Mouse (Mus musculus) MEL (cell line): ENCODE results near the gene Osbpl10. TPM values are rescaled to one million over a fixed set of nuclear protein-coding genes. Genes with fewer than 3 reads are reported as not detected.

Experiments
- DNase-seq: peaks from one replicate; pipeline ENCODE4 v3.0.0; 2011; ENCODE audit warnings: low read depth, low spot score
- H3K27ac ChIP-seq: 2 replicates; pipeline ENCODE4 v1.5.1; 2012; ENCODE audit warnings: low read depth, mild to moderate bottlenecking, control low read depth, low read length, moderate library complexity; ENCODE audit not compliant: control insufficient read depth
- H3K27me3 ChIP-seq, 2 experiments: fragments of 150-350 bp in 1 of 2; sonication (generic) in 1 of 2; 2 replicates each; pipeline ENCODE4 v1.6.1; 2012; ENCODE audit warnings: low read length in 2 of 2, mild to moderate bottlenecking in 2 of 2, improper control_type of control experiment in 1 of 2, moderate library complexity in 1 of 2; ENCODE audit not compliant: insufficient read depth in 2 of 2, control insufficient read depth in 1 of 2
- H3K36me3 ChIP-seq, 2 experiments: 2 replicates each; pipeline ENCODE4 v1.6.1; 2012 to 2014; ENCODE audit warnings: low read length in 2 of 2, improper control_type of control experiment in 1 of 2, inconsistent platforms in 1 of 2, mild to moderate bottlenecking in 1 of 2; ENCODE audit not compliant: insufficient read depth in 2 of 2, control insufficient read depth in 1 of 2
- H3K4me1 ChIP-seq, 2 experiments: fragments of 150-350 bp in 1 of 2; sonication (generic) in 1 of 2; 2 replicates each; pipeline ENCODE4 v1.6.1; 2012; ENCODE audit warnings: low read length in 2 of 2, improper control_type of control experiment in 1 of 2, mild to moderate bottlenecking in 1 of 2; ENCODE audit not compliant: insufficient read depth in 2 of 2, control insufficient read depth in 1 of 2
- H3K4me3 ChIP-seq, 2 experiments: fragments of 150-350 bp in 1 of 2; sonication (generic) in 1 of 2; 2 replicates each; pipeline ENCODE4 v1.5.1; 2012; ENCODE audit warnings: low read depth in 2 of 2, low read length in 2 of 2, mild to moderate bottlenecking in 2 of 2, moderate library complexity in 2 of 2, control low read depth in 1 of 2, improper control_type of control experiment in 1 of 2; ENCODE audit not compliant: control insufficient read depth in 1 of 2, insufficient read depth in 1 of 2
- H3K79me2 ChIP-seq: 2 replicates; pipeline ENCODE4 v1.6.1; 2012; ENCODE audit warnings: mild to moderate bottlenecking, low read length, moderate library complexity; ENCODE audit not compliant: control insufficient read depth, poor library complexity, insufficient read depth
- H3K9ac ChIP-seq: 2 replicates; pipeline ENCODE4 v1.6.1; 2012; ENCODE audit warnings: low read depth, mild to moderate bottlenecking, control low read depth, low read length, moderate library complexity; ENCODE audit not compliant: control insufficient read depth, poor library complexity, severe bottlenecking
- H3K9me3 ChIP-seq: fragments of 150-350 bp; sonication (generic); replicated peaks from 2 replicates; pipeline ENCODE4 v1.6.1; 2012; ENCODE audit warnings: mild to moderate bottlenecking, low read length, improper control_type of control experiment, moderate library complexity; ENCODE audit not compliant: insufficient read depth
- BHLHE40 ChIP-seq: IDR thresholded peaks from 2 replicates; pipeline ENCODE4 v1.6.1; 2012; ENCODE audit warnings: low read depth, mild to moderate bottlenecking, inconsistent platforms, low read length, improper control_type of control experiment, borderline replicate concordance
- ELF1 ChIP-seq: IDR thresholded peaks from 2 replicates; pipeline ENCODE4 v1.6.1; 2014; ENCODE audit warnings: low read depth, mild to moderate bottlenecking, inconsistent platforms, low read length, improper control_type of control experiment, moderate library complexity
- EP300 ChIP-seq, 2 experiments: IDR thresholded peaks; 2 replicates each; pipeline ENCODE4 v1.6.1; 2011; ENCODE audit warnings: improper control_type of control experiment in 2 of 2, low read length in 2 of 2, low read depth in 1 of 2, mild to moderate bottlenecking in 1 of 2
- ETS1 ChIP-seq: IDR thresholded peaks from 2 replicates; pipeline ENCODE4 v1.6.1; 2012; ENCODE audit warnings: low read depth, mild to moderate bottlenecking, inconsistent platforms, low read length, improper control_type of control experiment, moderate library complexity
- GABPA ChIP-seq: IDR thresholded peaks from 2 replicates; pipeline ENCODE4 v1.6.1; 2012; ENCODE audit warnings: low read depth, mild to moderate bottlenecking, inconsistent platforms, low read length, improper control_type of control experiment, moderate library complexity
- GATA1 ChIP-seq: IDR thresholded peaks from 2 replicates; pipeline ENCODE4 v1.6.1; 2011; ENCODE audit warnings: low read depth, low read length, improper control_type of control experiment
- HCFC1 ChIP-seq: IDR thresholded peaks from 2 replicates; pipeline ENCODE4 v1.6.1; 2012; ENCODE audit warnings: low read depth, mild to moderate bottlenecking, inconsistent platforms, low read length, improper control_type of control experiment, moderate library complexity
- JUND ChIP-seq: IDR thresholded peaks from 2 replicates; pipeline ENCODE4 v1.6.1; 2011; ENCODE audit warnings: low read depth, mild to moderate bottlenecking, improper control_type of control experiment, low read length
- MXI1 ChIP-seq: IDR thresholded peaks from 2 replicates; pipeline ENCODE4 v1.6.1; 2011; ENCODE audit warnings: mild to moderate bottlenecking, low read depth, low read length, improper control_type of control experiment
- MYB ChIP-seq: IDR thresholded peaks from 2 replicates; pipeline ENCODE4 v1.6.1; 2011; ENCODE audit warnings: mild to moderate bottlenecking, low read depth, low read length, improper control_type of control experiment
- MYC ChIP-seq: IDR thresholded peaks from 2 replicates; pipeline ENCODE4 v1.6.1; 2011; ENCODE audit warnings: low read depth, mild to moderate bottlenecking, low read length, improper control_type of control experiment, moderate library complexity
- POLR2A ChIP-seq, 2 experiments: IDR thresholded peaks; 2 replicates each; pipeline ENCODE4 v1.6.1; 2011 to 2012; ENCODE audit warnings: low read length in 2 of 2, mild to moderate bottlenecking in 2 of 2, control low read depth in 1 of 2, improper control_type of control experiment in 1 of 2, low read depth in 1 of 2, moderate library complexity in 1 of 2; ENCODE audit not compliant: control insufficient read depth in 1 of 2, insufficient read depth in 1 of 2, poor library complexity in 1 of 2
- RAD21 ChIP-seq: IDR thresholded peaks from 2 replicates; pipeline ENCODE4 v1.6.1; 2011; ENCODE audit warnings: mild to moderate bottlenecking, low read depth, low read length, improper control_type of control experiment
- RCOR1 ChIP-seq: IDR thresholded peaks from 2 replicates; pipeline ENCODE4 v1.6.1; 2012; ENCODE audit warnings: low read depth, mild to moderate bottlenecking, inconsistent platforms, low read length, improper control_type of control experiment
- SMC3 ChIP-seq: IDR thresholded peaks from 2 replicates; pipeline ENCODE4 v1.6.1; 2011; ENCODE audit warnings: low read depth, low read length, improper control_type of control experiment
- TAL1 ChIP-seq: IDR thresholded peaks from 2 replicates; pipeline ENCODE4 v1.6.1; 2012; ENCODE audit warnings: mild to moderate bottlenecking, inconsistent platforms, low read length, moderate library complexity, mixed read lengths
- TCF12 ChIP-seq: IDR thresholded peaks from 2 replicates; pipeline ENCODE4 v1.6.1; 2014; ENCODE audit warnings: low read depth, mild to moderate bottlenecking, inconsistent platforms, low read length, improper control_type of control experiment, moderate library complexity
- USF2 ChIP-seq, 2 experiments: IDR thresholded peaks; 2 replicates each; pipeline ENCODE4 v1.6.1; 2011 to 2012; ENCODE audit warnings: improper control_type of control experiment in 2 of 2, low read length in 2 of 2, borderline replicate concordance in 1 of 2, inconsistent platforms in 1 of 2, low read depth in 1 of 2, mild to moderate bottlenecking in 1 of 2; ENCODE audit not compliant: insufficient read depth in 1 of 2
- ZC3H11A ChIP-seq: IDR thresholded peaks from 2 replicates; pipeline ENCODE4 v1.6.1; 2012; ENCODE audit warnings: low read depth, mild to moderate bottlenecking, inconsistent platforms, low read length, improper control_type of control experiment
- ZKSCAN1 ChIP-seq: IDR thresholded peaks from 2 replicates; pipeline ENCODE4 v1.6.1; 2012; ENCODE audit warnings: low read depth, mild to moderate bottlenecking, inconsistent platforms, low read length, improper control_type of control experiment, moderate library complexity
- ZMIZ1 ChIP-seq: IDR thresholded peaks from 2 replicates; pipeline ENCODE4 v1.6.1; 2012; ENCODE audit warnings: low read depth, mild to moderate bottlenecking, inconsistent platforms, low read length, improper control_type of control experiment, moderate library complexity
- ZNF384 ChIP-seq: IDR thresholded peaks from 2 replicates; pipeline ENCODE4 v1.6.1; 2012; ENCODE audit warnings: low read depth, mild to moderate bottlenecking, inconsistent platforms, low read length, improper control_type of control experiment
- polyA plus RNA-seq, 2 experiments: library from polyadenylated mRNA; stranded (reverse) in 1 of 2; unstranded in 1 of 2; fragments of >175 nt in 1 of 2; fragments of >200 nt in 1 of 2; gene quantifications; 2 replicates each; pipeline versions ENCODE4 v1.2.1 to v1.2.4; 2012; ENCODE audit warnings: low replicate concordance in 2 of 2, low read depth in 1 of 2; ENCODE audit not compliant: insufficient read length in 2 of 2, insufficient read depth in 1 of 2, missing spikeins in 1 of 2
- total RNA-seq: library from RNA; depleted of rRNA; stranded (reverse); fragments of 300-350 nt; gene quantifications from 2 replicates; pipeline ENCODE4 v1.2.3, GENCODE M21; 2012

Gene Osbpl10
- total and polyA plus RNA-seq, 3 experiments: not detected

DNA sequence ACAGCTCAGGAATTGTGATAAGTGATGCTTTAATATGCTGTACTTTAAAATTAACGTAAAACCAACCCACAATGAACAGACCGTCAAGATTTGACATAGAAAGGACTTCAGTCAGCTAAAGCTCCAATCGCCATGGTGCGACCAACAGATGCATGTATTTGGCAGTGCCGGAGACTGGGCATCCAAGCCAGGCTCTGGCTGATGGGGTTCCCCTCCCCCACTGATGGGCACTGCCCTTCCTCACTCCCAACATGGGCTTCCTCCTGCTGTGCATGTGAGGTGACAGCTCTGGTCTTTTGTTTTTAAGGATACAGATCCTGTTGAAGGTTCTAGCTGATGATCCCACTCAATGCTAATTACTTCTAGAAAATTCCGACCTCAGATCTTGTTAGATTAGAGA, 193.7 kb downstream of the Osbpl10 start:
- Histone ChIP-seq H3K79me2 (no peaks in the 10 kb centered on the region), H3K9me3 (no peaks in the 10 kb centered on the region), H3K36me3 (no peaks in the 10 kb centered on the region), H3K4me1 (no peaks in the 10 kb centered on the region), H3K9ac (no peak overlapping the region)
- no peak for DNase-seq
- TF ChIP-seq GABPA: no peak
- TF ChIP-seq RCOR1: no peak
- no peak for TF ChIP-seq HCFC1
- no peak for TF ChIP-seq USF2 (IDR thresholded peaks at IDR 0.05; ENCODE audit: borderline replicate concordance in 1 of 2, insufficient read depth in 1 of 2, low read depth in 1 of 2, low read length in 2 of 2)
- no peak for TF ChIP-seq ELF1
- TF ChIP-seq SMC3: no peak
- no peak for TF ChIP-seq TAL1
- TF ChIP-seq MYC: no peak
- TF ChIP-seq, all 39 proteins: peak for 0
- H3K27ac ChIP-seq: no peak overlapping the region
- no peaks in the 10 kb centered on the region for H3K27me3 ChIP-seq
- H3K4me3 ChIP-seq: no peak overlapping the region

GRCm38 (mm10) chr9:115179154-115179553, 200.8 kb downstream of the Osbpl10 start:
- no peaks in the 10 kb centered on the region for H3K27me3 ChIP-seq
- no peak for DNase-seq
- H3K27ac ChIP-seq: no peak overlapping the region
- H3K9me3 ChIP-seq: no peaks in the 10 kb centered on the region
- H3K4me3 ChIP-seq: no peak overlapping the region
- no peaks in the 10 kb centered on the region for H3K4me1 ChIP-seq
- H3K36me3 ChIP-seq: no peaks in the 10 kb centered on the region
- H3K79me2 ChIP-seq: no peaks in the 10 kb centered on the region
- no peak for TF ChIP-seq TAL1
- TF ChIP-seq ETS1: no peak
- TF ChIP-seq ELF1: no peak
- TF ChIP-seq ZNF384: no peak
- TF ChIP-seq ZMIZ1: no peak
- TF ChIP-seq RCOR1: no peak
- no peak for TF ChIP-seq ZKSCAN1
- no peak for TF ChIP-seq USF2 (IDR thresholded peaks at IDR 0.05; ENCODE audit: borderline replicate concordance in 1 of 2, insufficient read depth in 1 of 2, low read depth in 1 of 2, low read length in 2 of 2)
- TF ChIP-seq TCF12: no peak
- no peak for TF ChIP-seq MXI1
- no peak for TF ChIP-seq POLR2A (IDR thresholded peaks at IDR 0.05; ENCODE audit: control insufficient read depth in 1 of 2, insufficient read depth in 1 of 2, low read depth in 1 of 2, low read length in 2 of 2, poor library complexity in 1 of 2)
- no peak for TF ChIP-seq RAD21
- no peak for TF ChIP-seq BHLHE40
- TF ChIP-seq JUND: no peak
- TF ChIP-seq MYB: no peak
- no peak for TF ChIP-seq ZC3H11A
- no peak for TF ChIP-seq GABPA
- no peak for TF ChIP-seq GATA1
- no peak for TF ChIP-seq EP300 (IDR thresholded peaks at IDR 0.05; ENCODE audit: low read depth in 1 of 2, low read length in 2 of 2)
- H3K9ac ChIP-seq: no peak overlapping the region
